9 mouse cellular contexts compared by ENCODE assay signal in genomic region chr2:30823385-30824153, GRCm38 (mm10). TPM values are rescaled to one million over a fixed set of nuclear protein-coding genes. Genes with fewer than 3 reads are reported as not detected.
A peak's percentile ranks its signal among the peaks of the same experiment; 100 is the strongest.
DNase-seq lines count a peak whose midpoint lies in the region; ATAC-seq lines count a peak whose summit lies in the region.
"Had no signal": no experiment of that assay in that cellular context is flagged by ENCODE, and none has a peak within 500 bp of the region (broad histone marks: within the 10 kb centered on the region; RNA-seq: fewer than 3 reads in every experiment).

No protein-coding gene starts in this region.

- H3K36me3 ChIP-seq in limb, embryonic 11.5 days (ENCODE audit: control insufficient read depth, insufficient read depth, low read length) = peaks cover 53% of the 10 kb centered on the region
- peaks cover 47% of the 10 kb centered on the region for H3K36me3 ChIP-seq in stomach, embryonic 16.5 days (ENCODE audit: control insufficient read depth, insufficient read depth, low read length)

- H3K27me3 ChIP-seq in limb, embryonic 11.5 days (ENCODE audit: control insufficient read depth, insufficient read depth, low read length) = no peaks in the 10 kb centered on the region
- no peaks in the 10 kb centered on the region for H3K27me3 ChIP-seq in stomach, embryonic 16.5 days (ENCODE audit: control insufficient read depth, insufficient read depth, low read length)
- H3K27me3 ChIP-seq: megakaryocyte, embryonic 14.5 days had no signal

- H3K27ac ChIP-seq in limb, embryonic 11.5 days (replicated peaks; ENCODE audit: low read depth, low read length) = no peak overlapping the region
- H3K27ac ChIP-seq in stomach, embryonic 16.5 days (ENCODE audit: low read length) = peak overlapping the region; percentile 76

- DNase-seq in cerebellum, postnatal 36 days = peak; percentile 17 to 18
- DNase-seq in cerebellum, adult 9-11 months = no peak
- peak; percentile 41 for DNase-seq in urinary bladder, postnatal 25 days (ENCODE audit: low spot score)
- DNase-seq in urinary bladder, adult 2 months (ENCODE audit: low spot score) = no peak
- peak; percentile 42 for DNase-seq in heart, postnatal 25 days (ENCODE audit: low spot score)
- DNase-seq in limb, embryonic 11.5 days (ENCODE audit: low spot score) = no peak
- DNase-seq in left cerebral cortex, adult 18-20 months (ENCODE audit: low spot score in 2 of 2) = no peak

- peaks cover 10% of the 10 kb centered on the region for H3K4me1 ChIP-seq in limb, embryonic 11.5 days (ENCODE audit: control insufficient read depth, insufficient read depth, low read length)
- peaks cover 26% of the 10 kb centered on the region for H3K4me1 ChIP-seq in stomach, embryonic 16.5 days (ENCODE audit: control insufficient read depth, insufficient read depth, low read length)

- H3K9ac ChIP-seq in limb, embryonic 11.5 days (ENCODE audit: low read length) = no peak overlapping the region
- H3K9ac ChIP-seq in stomach, embryonic 16.5 days (ENCODE audit: low read length) = peak overlapping the region; percentile 35

- H3K4me2 ChIP-seq in limb, embryonic 11.5 days (ENCODE audit: low read depth, severe bottlenecking) = 0 out of 2 replicates have a peak overlapping the region, but pooled peaks have one; percentile 3
- no peak overlapping the region for H3K4me2 ChIP-seq in stomach, embryonic 16.5 days (ENCODE audit: low read depth, low read length)

- ATAC-seq in limb, embryonic 11.5 days (ENCODE audit: insufficient number of reproducible peaks, low FRiP score, low TSS enrichment, low read depth) = no peak; the same call in 1 of the 2 replicates
- ATAC-seq in stomach, embryonic 16.5 days (ENCODE audit: insufficient read depth, low FRiP score) = peak; percentile 78

- WGBS in limb, embryonic 11.5 days = 70% methylated on average over 13 of the region's 13 CpGs
- WGBS in stomach, embryonic 16.5 days = 58% methylated on average over 13 of the region's 13 CpGs

- intact Hi-C loops in heart, postnatal 25 days (cut with DNase I) = no loop called here

- peaks cover 3% of the 10 kb centered on the region; the same call in 1 of the 2 replicates for H3K9me3 ChIP-seq in limb, embryonic 11.5 days (ENCODE audit: control insufficient read depth, low read length)
- H3K9me3 ChIP-seq in stomach, embryonic 16.5 days (replicated peaks; ENCODE audit: control insufficient read depth, low read length) = peaks cover 5% of the 10 kb centered on the region; the same call in 1 of the 2 replicates

- H3K4me3 ChIP-seq in limb, embryonic 11.5 days (ENCODE audit: low read depth, low read length) = no peak overlapping the region
- no peak overlapping the region for H3K4me3 ChIP-seq in stomach, embryonic 16.5 days (replicated peaks; ENCODE audit: low read length)
- H3K4me3 ChIP-seq: megakaryocyte, embryonic 14.5 days had no signal

RNA-seq across cellular contexts. Expression of gene Asb6, which starts 6.6 kb away (rescaled TPM):
- 26.0 and 27.0 TPM in 2 replicates for polyA plus RNA-seq in urinary bladder, adult 2 months (2012; rRNA removed)
- 1 to 10 TPM; 9.3 to 9.5 TPM for total RNA-seq in heart, postnatal 25 days (2021)
- polyA plus RNA-seq in limb, embryonic 11.5 days (2014; fragmentation: Nextera tagmentation; extraction: Ambion mirVana) = 38.7 and 40.4 TPM in 2 replicates
- 28.0 and 30.0 TPM in 2 replicates for polyA plus RNA-seq in stomach, embryonic 16.5 days (2015; fragmentation: Nextera tagmentation; extraction: Ambion mirVana)
- 10 to 100 TPM; 41.0 to 43.1 TPM for total RNA-seq in left cerebral cortex, adult 18-20 months (2021)

RNA-seq across cellular contexts. Expression of gene Prrx2, which starts 11.2 kb away (rescaled TPM):
- polyA plus RNA-seq in urinary bladder, adult 2 months (2012; rRNA removed) = 16.4 and 21.9 TPM in 2 replicates
- 1 to 10 TPM in 1 of 2 experiments, under 1 TPM in 1; 0.61 to 1.9 TPM for total RNA-seq in heart, postnatal 25 days (2021)
- polyA plus RNA-seq in limb, embryonic 11.5 days (2014; fragmentation: Nextera tagmentation; extraction: Ambion mirVana) = 138 and 155 TPM in 2 replicates
- 3.5 and 3.9 TPM in 2 replicates for polyA plus RNA-seq in stomach, embryonic 16.5 days (2015; fragmentation: Nextera tagmentation; extraction: Ambion mirVana)
- 1 to 10 TPM; 2.1 to 2.8 TPM for total RNA-seq in left cerebral cortex, adult 18-20 months (2021)

RNA-seq across cellular contexts. Expression of gene Ntmt1, which starts 15.9 kb away (rescaled TPM):
- 32.8 and 44.1 TPM in 2 replicates for polyA plus RNA-seq in urinary bladder, adult 2 months (2012; rRNA removed)
- 10 to 100 TPM; 30.6 to 31.1 TPM for total RNA-seq in heart, postnatal 25 days (2021)
- 102 and 109 TPM in 2 replicates for polyA plus RNA-seq in limb, embryonic 11.5 days (2014; fragmentation: Nextera tagmentation; extraction: Ambion mirVana)
- 71.5 and 80.0 TPM in 2 replicates for polyA plus RNA-seq in stomach, embryonic 16.5 days (2015; fragmentation: Nextera tagmentation; extraction: Ambion mirVana)
- total RNA-seq in left cerebral cortex, adult 18-20 months (2021) = 10 to 100 TPM; 32.9 to 34.1 TPM

RNA-seq across cellular contexts. Expression of gene 1700001O22Rik, which starts 20.1 kb away (rescaled TPM):
- 1.5 TPM in 2 replicates for polyA plus RNA-seq in urinary bladder, adult 2 months (2012; rRNA removed)
- total RNA-seq in heart, postnatal 25 days (2021) = under 1 TPM; 0.26 to 0.70 TPM
- polyA plus RNA-seq in limb, embryonic 11.5 days (2014; fragmentation: Nextera tagmentation; extraction: Ambion mirVana) = 2.6 and 3.9 TPM in 2 replicates
- 1.5 and 1.7 TPM in 2 replicates for polyA plus RNA-seq in stomach, embryonic 16.5 days (2015; fragmentation: Nextera tagmentation; extraction: Ambion mirVana)
- 1 to 10 TPM; 8.2 to 8.4 TPM for total RNA-seq in left cerebral cortex, adult 18-20 months (2021)

Comparison
In these comparisons a context has a peak if more than half of its experiments do, and no peak if none do; other contexts are left out.
1. DNase-seq: peak in cerebellum, postnatal 36 days (2 of 2), urinary bladder, postnatal 25 days (single experiment) and heart, postnatal 25 days (single experiment); none in cerebellum, adult 9-11 months (single experiment), urinary bladder, adult 2 months (single experiment), limb, embryonic 11.5 days (single experiment) and left cerebral cortex, adult 18-20 months (0 of 2).